Mouse (Mus musculus): ENCODE measurements around the gene Lrrc8d.
"Not testable (repeated sequence)": the region's sequence is repeated elsewhere in the genome, so short reads cannot be mapped to it uniquely, and the experiment has no call there.

Gene Lrrc8d

GRCm38 (mm10) chr5:105859716-105860460 is 160.1 kb downstream of the Lrrc8d start:
- no peak for DNase-seq (ENCODE audit: low spot score)

GRCm38 (mm10) chr5:105860461-105860835 is 160.7 kb downstream of the Lrrc8d start:
- no peak for DNase-seq (ENCODE audit: low spot score)

- DNase-seq (ENCODE audit: low spot score), result no peak
These were observed 161.8 kb downstream of the Lrrc8d start for GRCm38 (mm10) chr5:105861616-105862015.

GRCm38 (mm10) chr5:105865110-105865628 is 165.4 kb downstream of the Lrrc8d start:
- not testable (repeated sequence) for DNase-seq (ENCODE audit: low spot score)

DNA sequence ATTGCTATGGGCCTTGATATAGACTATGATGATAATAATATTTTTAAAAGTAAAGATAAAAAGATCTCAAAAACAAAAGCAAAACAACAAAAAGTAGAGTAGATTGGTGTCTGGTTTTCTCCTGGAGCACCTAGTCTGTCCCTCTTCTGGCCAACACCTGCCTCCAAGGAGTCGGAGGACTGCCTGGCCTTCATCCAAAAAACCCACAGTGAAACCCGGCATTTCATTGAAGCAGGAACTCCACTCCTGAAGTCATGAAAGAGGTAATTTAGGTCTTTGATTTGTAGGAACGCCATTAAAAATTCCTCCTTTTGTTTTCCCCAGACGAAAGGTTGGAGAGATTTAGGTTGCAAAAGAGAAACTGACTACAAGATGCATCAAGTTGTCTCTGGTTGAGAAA is 167.7 kb downstream of the Lrrc8d start:
- DNase-seq (ENCODE audit: low spot score), result no peak

GRCm38 (mm10) chr5:105867841-105868447 is 168.2 kb downstream of the Lrrc8d start:
- DNase-seq (ENCODE audit: low spot score), result no peak

GRCm38 (mm10) chr5:105868593-105868992 is 168.8 kb downstream of the Lrrc8d start:
- peak; percentile 66 for DNase-seq (ENCODE audit: low spot score)

DNA sequence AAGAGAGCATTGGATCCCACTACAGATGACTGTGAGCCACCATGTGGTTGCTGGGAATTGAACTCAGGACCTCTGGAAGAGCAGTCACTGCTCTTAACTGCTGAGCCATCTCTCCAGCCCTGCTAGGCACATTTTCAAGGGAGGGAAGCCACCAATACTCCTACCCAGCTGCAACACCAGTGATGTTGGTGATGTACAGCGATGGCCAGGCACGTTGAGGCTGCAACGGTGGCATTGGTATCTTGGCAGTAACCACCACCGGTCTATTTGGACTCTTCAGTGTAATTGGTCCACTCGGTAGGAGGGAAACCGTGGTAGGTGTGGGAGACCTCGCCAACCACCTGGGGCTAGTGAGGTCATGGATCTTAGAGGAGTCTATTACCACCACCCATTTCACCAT is 170.0 kb downstream of the Lrrc8d start:
- DNase-seq (ENCODE audit: low spot score), result no peak

- no peak for DNase-seq (ENCODE audit: low spot score)
These were observed 171.4 kb downstream of the Lrrc8d start for GRCm38 (mm10) chr5:105871140-105871539.

- DNase-seq (ENCODE audit: low spot score), result no peak
These were observed 172.4 kb downstream of the Lrrc8d start for GRCm38 (mm10) chr5:105872176-105872575.

DNA sequence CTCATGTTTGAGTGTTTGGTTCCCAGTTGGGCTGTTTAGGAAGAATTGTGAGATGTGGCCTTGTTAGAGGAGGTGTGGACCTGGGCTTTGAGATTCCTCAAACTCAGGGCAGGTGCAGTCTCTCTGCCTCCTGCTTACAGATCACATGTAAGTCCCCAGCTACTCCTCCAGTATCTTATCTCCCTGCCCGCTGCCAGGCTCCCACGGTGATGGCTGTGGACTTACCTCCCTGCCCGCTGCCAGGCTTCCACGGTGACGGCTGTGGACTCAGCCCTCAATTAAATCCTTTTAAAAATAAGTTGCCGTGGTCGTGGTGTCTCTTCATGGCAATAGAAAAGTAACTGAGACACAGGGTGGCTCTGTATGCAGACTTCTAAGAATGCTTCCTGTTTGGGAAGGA is 173.1 kb downstream of the Lrrc8d start:
- no peak for DNase-seq (ENCODE audit: low spot score)

DNA sequence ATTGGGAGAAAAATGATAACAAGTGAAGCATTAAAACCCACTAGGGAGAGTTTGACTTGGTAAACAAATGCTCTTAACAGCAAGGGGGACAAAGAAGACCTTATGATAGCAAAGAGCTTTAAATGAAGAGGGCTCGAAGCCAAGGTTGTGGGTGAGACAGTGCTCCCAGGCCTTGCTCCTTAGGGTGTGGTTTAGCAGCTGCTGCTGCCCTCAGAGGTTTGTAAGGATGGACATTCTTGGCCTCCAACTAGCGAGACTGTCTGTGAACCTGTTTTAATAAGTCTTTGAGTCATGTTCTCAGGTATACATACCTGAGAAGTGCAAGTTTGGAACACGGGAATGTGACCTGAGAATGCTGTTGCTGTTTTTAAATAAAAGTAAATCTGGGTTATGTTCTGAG is 174.0 kb downstream of the Lrrc8d start:
- no peak for DNase-seq (ENCODE audit: low spot score)

GRCm38 (mm10) chr5:105874476-105874875 is 174.7 kb downstream of the Lrrc8d start:
- no peak for DNase-seq (ENCODE audit: low spot score)

- DNase-seq (ENCODE audit: low spot score), result peak; percentile 98
These were observed 176.5 kb downstream of the Lrrc8d start, which contains the start of gene Zfp326 for GRCm38 (mm10) chr5:105876068-105876924. Gene Zfp326, plus strand, starts transcription at chr5:105876565.

- no peak for DNase-seq (ENCODE audit: low spot score)
These were observed 177.4 kb downstream of the Lrrc8d start for GRCm38 (mm10) chr5:105876925-105877774.
